Mouse (Mus musculus): ENCODE data around the gene Tmem265.

DNA sequence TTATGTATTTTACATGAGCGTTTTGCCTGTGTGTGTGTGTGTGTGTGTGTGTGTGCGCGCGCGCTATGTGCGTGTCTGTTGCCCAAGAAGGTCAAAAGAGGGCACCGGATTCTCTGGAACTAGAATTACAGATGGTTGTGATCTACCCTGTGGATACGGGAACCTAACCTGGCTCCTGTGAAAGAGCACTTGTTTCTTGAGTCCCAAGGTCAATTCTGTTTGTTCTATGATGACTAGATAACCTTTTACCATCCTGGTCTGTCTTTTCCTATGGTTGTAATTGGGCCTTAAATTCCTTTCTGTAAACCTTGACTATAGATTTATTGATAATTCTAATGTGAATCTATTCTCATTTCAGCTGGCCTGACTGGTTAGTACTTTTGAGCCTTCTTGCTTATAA, 9.6 kb upstream of the Tmem265 start:
- TF ChIP-seq POLR2A (IDR thresholded peaks at IDR 0.05; ENCODE audit: low read depth, low read length) (no peak), CTCF (IDR thresholded peaks at IDR 0.05; ENCODE audit: extremely low read depth, insufficient read length, insufficient replicate concordance, low read depth, low read length) (no peak)
